Mouse (Mus musculus): ENCODE measurements at regions not wholly inside any gene's neighbourhood (a gene's known extent, or its start where the extent isn't known, plus 50 kb on each side); places are given as distances from the start of the nearest gene placed in this dataset.
"Not testable (repeated sequence)": the region's sequence is repeated elsewhere in the genome, so short reads cannot be mapped to it uniquely, and the experiment has no call there.

DNA sequence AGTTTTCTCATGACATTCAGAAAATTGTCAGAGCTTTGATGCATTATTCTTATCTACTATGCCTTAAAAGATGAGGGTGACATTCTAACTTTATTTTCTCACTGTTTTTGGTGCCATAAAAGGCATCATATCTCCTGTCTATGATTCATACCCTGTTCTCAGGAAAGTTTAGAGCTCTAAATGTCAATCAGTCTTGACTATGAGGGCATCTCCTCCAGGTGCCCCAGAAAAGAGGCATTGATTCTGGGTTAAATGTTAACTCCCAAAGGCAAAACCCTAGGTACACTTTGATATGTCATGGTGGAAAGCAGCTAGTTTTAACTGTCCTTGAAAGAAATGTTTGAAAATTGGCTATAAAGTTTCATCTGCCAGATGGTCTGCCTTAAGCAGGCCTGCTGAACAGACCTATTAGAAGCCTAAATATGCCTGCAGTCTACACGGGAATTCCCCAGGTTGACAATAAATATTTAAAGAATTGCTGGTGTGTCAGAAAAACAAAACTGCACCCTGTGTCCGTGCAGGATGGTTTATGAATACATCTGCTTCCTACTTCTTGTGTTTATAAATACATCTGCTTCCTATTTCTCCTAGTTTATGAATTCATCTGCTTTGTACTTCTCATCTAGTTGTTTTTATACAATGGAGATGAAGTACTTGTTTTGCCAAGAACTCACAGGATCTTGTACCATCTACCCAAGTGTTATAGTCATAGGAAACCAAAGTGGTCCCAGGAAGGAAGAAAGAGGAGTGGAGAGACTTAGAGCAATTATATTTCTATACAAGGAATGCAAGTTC is 172.3 kb downstream of the Snca start:
- H3K4me1 ChIP-seq (ENCODE audit: control insufficient read depth, insufficient read depth, low read length), result no peaks in the 10 kb centered on the region
- no peaks in the 10 kb centered on the region for H3K27me3 ChIP-seq (ENCODE audit: control insufficient read depth, insufficient read depth, low read depth, low read length)
- no peaks in the 10 kb centered on the region for H3K36me3 ChIP-seq (ENCODE audit: control insufficient read depth, insufficient read depth, low read length)
- no peak overlapping the region for H3K9ac ChIP-seq (ENCODE audit: low read depth, low read length)
- no peak overlapping the region for H3K4me3 ChIP-seq (ENCODE audit: low read depth, low read length)
- ATAC-seq, result no peak
- no peaks in the 10 kb centered on the region for H3K9me3 ChIP-seq (replicated peaks; ENCODE audit: control insufficient read depth, low read length, poor library complexity, severe bottlenecking)
- H3K27ac ChIP-seq (ENCODE audit: low read length), result no peak overlapping the region
- 73% methylated on average over 2 of the region's 2 CpGs for WGBS
- no peak overlapping the region for H3K4me2 ChIP-seq (ENCODE audit: low read length)

GRCm38 (mm10) chr6:60646983-60647617 is 182.6 kb downstream of the Snca start:
- not testable (repeated sequence) for H3K27ac ChIP-seq (ENCODE audit: low read length); ATAC-seq; H3K9me3 ChIP-seq (replicated peaks; ENCODE audit: control insufficient read depth, low read length, poor library complexity, severe bottlenecking); H3K9ac ChIP-seq (ENCODE audit: low read depth, low read length); H3K27me3 ChIP-seq (ENCODE audit: control insufficient read depth, insufficient read depth, low read depth, low read length); H3K4me1 ChIP-seq (ENCODE audit: control insufficient read depth, insufficient read depth, low read length); H3K4me2 ChIP-seq (ENCODE audit: low read length); H3K36me3 ChIP-seq (ENCODE audit: control insufficient read depth, insufficient read depth, low read length); H3K4me3 ChIP-seq (ENCODE audit: low read depth, low read length)
- 48% methylated on average over 2 of the region's 2 CpGs for WGBS

GRCm38 (mm10) chr6:60642251-60642650 is 187.4 kb downstream of the Snca start:
- no peak overlapping the region for H3K27ac ChIP-seq (ENCODE audit: low read length)
- H3K4me2 ChIP-seq (ENCODE audit: low read length), result no peak overlapping the region
- H3K9me3 ChIP-seq (replicated peaks; ENCODE audit: control insufficient read depth, low read length, poor library complexity, severe bottlenecking), result no peaks in the 10 kb centered on the region
- no peak for ATAC-seq
- 62% methylated on average over 2 of the region's 2 CpGs for WGBS
- no peaks in the 10 kb centered on the region for H3K27me3 ChIP-seq (ENCODE audit: control insufficient read depth, insufficient read depth, low read depth, low read length)
- no peaks in the 10 kb centered on the region for H3K36me3 ChIP-seq (ENCODE audit: control insufficient read depth, insufficient read depth, low read length)
- no peak overlapping the region for H3K4me3 ChIP-seq (ENCODE audit: low read depth, low read length)
- H3K4me1 ChIP-seq (ENCODE audit: control insufficient read depth, insufficient read depth, low read length), result no peaks in the 10 kb centered on the region
- H3K9ac ChIP-seq (ENCODE audit: low read depth, low read length), result no peak overlapping the region

DNA sequence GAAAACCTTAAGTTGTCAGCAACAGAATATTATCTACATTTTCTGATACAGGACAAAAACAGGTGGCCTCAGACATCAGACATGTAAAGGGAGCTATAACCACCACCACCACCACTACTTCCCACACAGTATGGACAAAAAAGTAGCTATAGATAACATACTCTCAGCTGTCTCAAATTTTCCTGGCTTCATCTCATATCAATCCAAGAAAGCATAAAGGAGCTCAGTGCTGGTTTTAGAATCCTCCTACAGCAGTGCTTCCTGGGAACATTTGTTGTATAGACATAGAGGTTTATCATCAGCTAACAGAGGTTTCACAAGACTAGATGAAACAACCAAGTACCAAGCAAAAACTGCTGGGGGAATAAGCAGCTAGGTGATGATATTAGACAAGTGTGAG is 213.3 kb downstream of the Snca start:
- Histone ChIP-seq H3K4me2 (ENCODE audit: low read length) (no peak overlapping the region), H3K9ac (ENCODE audit: low read depth, low read length) (no peak overlapping the region), H3K27ac (ENCODE audit: low read length) (no peak overlapping the region), H3K4me3 (ENCODE audit: low read depth, low read length) (no peak overlapping the region), H3K27me3 (ENCODE audit: control insufficient read depth, insufficient read depth, low read depth, low read length) (no peaks in the 10 kb centered on the region), H3K4me1 (ENCODE audit: control insufficient read depth, insufficient read depth, low read length) (no peaks in the 10 kb centered on the region), H3K9me3 (replicated peaks; ENCODE audit: control insufficient read depth, low read length, poor library complexity, severe bottlenecking) (no peaks in the 10 kb centered on the region), H3K36me3 (ENCODE audit: control insufficient read depth, insufficient read depth, low read length) (no peaks in the 10 kb centered on the region)
- no peak for ATAC-seq

DNA sequence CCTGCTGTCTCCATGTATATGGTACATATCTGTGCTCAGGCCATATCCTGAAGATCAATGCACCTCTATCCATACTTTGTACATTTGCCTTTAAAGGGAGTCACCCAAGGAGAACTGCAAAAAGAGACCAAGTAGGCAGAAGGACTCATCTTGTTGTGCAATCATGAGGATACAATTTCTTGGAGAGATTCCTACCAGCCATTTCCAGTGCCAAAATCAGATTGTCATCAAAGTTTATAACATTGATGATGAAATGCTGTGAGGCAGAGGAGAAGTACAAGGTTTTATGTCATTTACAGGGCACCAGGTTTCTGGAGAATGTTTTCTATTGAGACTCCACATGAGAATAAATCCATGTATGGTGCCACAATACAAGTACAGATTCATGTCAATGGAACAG is 229.5 kb downstream of the Snca start:
- H3K9me3 ChIP-seq (replicated peaks; ENCODE audit: control insufficient read depth, low read length, poor library complexity, severe bottlenecking), result no peaks in the 10 kb centered on the region
- H3K4me1 ChIP-seq (ENCODE audit: control insufficient read depth, insufficient read depth, low read length), result no peaks in the 10 kb centered on the region
- H3K4me3 ChIP-seq (ENCODE audit: low read depth, low read length), result no peak overlapping the region
- ATAC-seq, result no peak
- no peaks in the 10 kb centered on the region for H3K27me3 ChIP-seq (ENCODE audit: control insufficient read depth, insufficient read depth, low read depth, low read length)
- H3K36me3 ChIP-seq (ENCODE audit: control insufficient read depth, insufficient read depth, low read length), result no peaks in the 10 kb centered on the region
- H3K4me2 ChIP-seq (ENCODE audit: low read length), result no peak overlapping the region
- H3K27ac ChIP-seq (ENCODE audit: low read length), result no peak overlapping the region
- H3K9ac ChIP-seq (ENCODE audit: low read depth, low read length), result no peak overlapping the region

- H3K27ac ChIP-seq (ENCODE audit: low read length), result no peak overlapping the region
- H3K27me3 ChIP-seq (ENCODE audit: control insufficient read depth, insufficient read depth, low read depth, low read length), result no peaks in the 10 kb centered on the region
- no peaks in the 10 kb centered on the region for H3K36me3 ChIP-seq (ENCODE audit: control insufficient read depth, insufficient read depth, low read length)
- H3K4me2 ChIP-seq (ENCODE audit: low read length), result no peak overlapping the region
- no peaks in the 10 kb centered on the region for H3K9me3 ChIP-seq (replicated peaks; ENCODE audit: control insufficient read depth, low read length, poor library complexity, severe bottlenecking)
- 58% methylated on average over 1 of the region's 1 CpGs for WGBS
- H3K4me3 ChIP-seq (ENCODE audit: low read depth, low read length), result no peak overlapping the region
- no peak overlapping the region for H3K9ac ChIP-seq (ENCODE audit: low read depth, low read length)
- no peaks in the 10 kb centered on the region for H3K4me1 ChIP-seq (ENCODE audit: control insufficient read depth, insufficient read depth, low read length)
- ATAC-seq, result no peak
Measured at GRCm38 (mm10) chr6:60564261-60564660, 265.4 kb downstream of the Snca start.

GRCm38 (mm10) chr6:60555590-60556235 is 273.9 kb downstream of the Snca start:
- no peaks in the 10 kb centered on the region for H3K27me3 ChIP-seq (ENCODE audit: control insufficient read depth, insufficient read depth, low read depth, low read length)
- H3K4me1 ChIP-seq (ENCODE audit: control insufficient read depth, insufficient read depth, low read length), result no peaks in the 10 kb centered on the region
- peak overlapping the region; percentile 42 for H3K4me2 ChIP-seq (ENCODE audit: low read length)
- ATAC-seq, result peak; percentile 64
- no peak overlapping the region for H3K27ac ChIP-seq (ENCODE audit: low read length)
- H3K9me3 ChIP-seq (replicated peaks; ENCODE audit: control insufficient read depth, low read length, poor library complexity, severe bottlenecking), result peaks cover 3% of the 10 kb centered on the region; the same call in 1 of the 2 replicates
- 38% methylated on average over 9 of the region's 9 CpGs for WGBS
- H3K4me3 ChIP-seq (ENCODE audit: low read depth, low read length), result no peak overlapping the region
- H3K9ac ChIP-seq (ENCODE audit: low read depth, low read length), result no peak overlapping the region
- no peaks in the 10 kb centered on the region for H3K36me3 ChIP-seq (ENCODE audit: control insufficient read depth, insufficient read depth, low read length)
